ENCODE assay signal across 8 mouse cellular contexts in genomic region chr12:99966881-99967363, GRCm38 (mm10). TPM values are rescaled to one million over a fixed set of nuclear protein-coding genes. Genes with fewer than 3 reads are reported as not detected.
DNase-seq lines count a peak whose midpoint lies in the region; ATAC-seq and TF ChIP-seq lines count a peak whose summit lies in the region.

No protein-coding gene starts in this region.

- H3K4me2 ChIP-seq in kidney, embryonic 15.5 days, result peak overlapping the region; percentile 3
- no peak overlapping the region for H3K4me2 ChIP-seq in stomach, postnatal 0 days (replicated peaks; ENCODE audit: low read depth)

- peaks cover 77% of the 10 kb centered on the region for H3K27me3 ChIP-seq in kidney, embryonic 15.5 days
- peaks cover 29% of the 10 kb centered on the region for H3K27me3 ChIP-seq in stomach, postnatal 0 days (ENCODE audit: control insufficient read depth, insufficient read depth, low read length)

- H3K4me3 ChIP-seq in kidney, embryonic 15.5 days (replicated peaks), result no peak overlapping the region
- peak overlapping the region; percentile 77 for H3K4me3 ChIP-seq in macrophage (ENCODE audit: inconsistent target)
- no peak overlapping the region for H3K4me3 ChIP-seq in stomach, postnatal 0 days (ENCODE audit: low read depth, low read length)

- peaks cover 67% of the 10 kb centered on the region for H3K79me2 ChIP-seq in macrophage (ENCODE audit: inconsistent target)

- intact Hi-C loops in heart, postnatal 10 days (cut with DNase I), result loop anchor here (5.0 kb wide), 1 partner anchor 140 kb away; no protein-coding TSS in a partner anchor

- no peak for DNase-seq in kidney, postnatal 14 days
- peak; percentile 18 to 38 for DNase-seq in heart, postnatal 10 days
- no peak for DNase-seq in thymus, postnatal 10 days (ENCODE audit: low spot score in 2 of 2)
- no peak for DNase-seq in stomach, postnatal 0 days (ENCODE audit: low spot score)
- no peak for DNase-seq in gastrocnemius, adult 8-10 months (ENCODE audit: low spot score in 2 of 2)

- H3K9ac ChIP-seq in kidney, embryonic 15.5 days, result no peak overlapping the region
- no peak overlapping the region for H3K9ac ChIP-seq in stomach, postnatal 0 days (ENCODE audit: low read length)

- peaks cover 25% of the 10 kb centered on the region for H3K4me1 ChIP-seq in kidney, embryonic 15.5 days
- H3K4me1 ChIP-seq in stomach, postnatal 0 days (replicated peaks; ENCODE audit: control insufficient read depth, insufficient read depth), result peaks cover 8% of the 10 kb centered on the region

- TF ChIP-seq CTCF in stomach, postnatal 0 days (IDR thresholded peaks at IDR 0.05; ENCODE audit: low read depth), result no peak

- ATAC-seq in kidney, embryonic 15.5 days (replicated peaks; ENCODE audit: low FRiP score), result no peak
- ATAC-seq in common myeloid progenitor, adult 5-6 weeks (replicated peaks; ENCODE audit: low read depth, poor library complexity, severe bottlenecking), result peak; percentile 59
- ATAC-seq in stomach, postnatal 0 days (ENCODE audit: low FRiP score, low TSS enrichment), result no peak

- TF ChIP-seq EP300 in stomach, postnatal 0 days (optimal IDR thresholded peaks at IDR 0.05), result no peak

- no peak overlapping the region for H3K27ac ChIP-seq in kidney, embryonic 15.5 days
- H3K27ac ChIP-seq in macrophage, result peak overlapping the region; percentile 90
- no peak overlapping the region for H3K27ac ChIP-seq in stomach, postnatal 0 days (replicated peaks)

- WGBS in kidney, embryonic 15.5 days, result 11% methylated on average over 12 of the region's 12 CpGs
- WGBS in macrophage (ENCODE audit: missing documents), result 13% methylated on average over 12 of the region's 12 CpGs
- WGBS in stomach, postnatal 0 days, result 16% methylated on average over 12 of the region's 12 CpGs

- H3K9me3 ChIP-seq in kidney, embryonic 15.5 days (replicated peaks), result no peaks in the 10 kb centered on the region
- no peaks in the 10 kb centered on the region for H3K9me3 ChIP-seq in stomach, postnatal 0 days (ENCODE audit: control insufficient read depth, low read length)

- no peaks in the 10 kb centered on the region for H3K36me3 ChIP-seq in kidney, embryonic 15.5 days
- peaks cover 25% of the 10 kb centered on the region for H3K36me3 ChIP-seq in macrophage (ENCODE audit: inconsistent target)
- H3K36me3 ChIP-seq in stomach, postnatal 0 days (ENCODE audit: control insufficient read depth, insufficient read depth, low read length), result no peaks in the 10 kb centered on the region

RNA-seq across cellular contexts. Expression of gene Kcnk13, which starts 2.6 kb away (rescaled TPM):
- 0.42 and 0.44 TPM in 2 replicates for polyA plus RNA-seq in kidney, embryonic 15.5 days (2015; fragmentation: Nextera tagmentation; extraction: Ambion mirVana)
- not detected in 2 replicates for total RNA-seq in common myeloid progenitor, adult 5-6 weeks (2017)
- total RNA-seq in heart, postnatal 10 days (2021), result under 1 TPM; 0.62 to 0.74 TPM
- 10 to 100 TPM; 12.0 to 78.2 (median 28.1) TPM for total RNA-seq in macrophage (2018; cell fraction: chromatin; rRNA removed)
- 10 to 100 TPM; 14.0 to 35.5 (median 22.2) TPM for total RNA-seq in macrophage (2018; cell fraction: cytosol; rRNA removed)
- 10 to 100 TPM; 26.0 to 83.7 (median 40.4) TPM for total RNA-seq in macrophage (2018; cell fraction: nucleus; rRNA removed)
- 14.2 to 39.1 TPM (median 20.5 TPM) in 3 replicates for polyA plus RNA-seq in macrophage (2018)
- 0.45 TPM in 2 replicates for polyA plus RNA-seq in stomach, postnatal 0 days (2015; fragmentation: Nextera tagmentation; extraction: Ambion mirVana)
- total RNA-seq in gastrocnemius, adult 8-10 months (2022), result under 1 TPM in 3 of 4 experiments, not detected in 1; 0.10 to 0.20 (median 0.12) TPM

Comparison
In these comparisons a context has a peak if more than half of its experiments do, and no peak if none do; other contexts are left out.
1. DNase-seq: peak in heart, postnatal 10 days (2 of 2); none in kidney, postnatal 14 days (single experiment), thymus, postnatal 10 days (0 of 2), stomach, postnatal 0 days (single experiment) and gastrocnemius, adult 8-10 months (0 of 2).